Mouse (Mus musculus) embryonic facial prominence, embryonic 11.5 days (tissue): ENCODE results near the gene Rsbn1l. TPM values are rescaled to one million over a fixed set of nuclear protein-coding genes. Genes with fewer than 3 reads are reported as not detected.

ENCODE experiments used
- ATAC-seq: fragments of 200-750 bp; cut with Nextera tagmentation; replicated peaks from 2 replicates; pipeline ENCODE4 v1.8.0; 2017; ENCODE audit warnings: low read depth; ENCODE audit not compliant: insufficient number of reproducible peaks, low FRiP score, low TSS enrichment
- DNase-seq: peaks from one replicate; pipeline ENCODE4 v3.0.0-alpha.2; 2015; ENCODE audit warnings: low spot score
- H3K27ac ChIP-seq: fragments of 300-500 bp; sonication (generic); replicated peaks from 2 replicates; pipeline ENCODE4 v1.5.1; 2014; ENCODE audit warnings: mild to moderate bottlenecking, low read depth, low read length, control low read depth
- H3K27me3 ChIP-seq: fragments of 300-500 bp; sonication (generic); 2 replicates; pipeline ENCODE4 v1.6.1; 2014; ENCODE audit warnings: mild to moderate bottlenecking, low read length, moderate library complexity, mixed read lengths; ENCODE audit not compliant: control insufficient read depth, insufficient read depth
- H3K36me3 ChIP-seq: fragments of 300-500 bp; sonication (generic); replicated peaks from 2 replicates; pipeline ENCODE4 v1.6.1; 2014; ENCODE audit warnings: low read depth, mild to moderate bottlenecking, low read length, moderate library complexity, mixed read lengths; ENCODE audit not compliant: control insufficient read depth, insufficient read depth
- H3K4me1 ChIP-seq: fragments of 300-500 bp; sonication (generic); 2 replicates; pipeline ENCODE4 v1.6.1; 2014; ENCODE audit warnings: low read length, mixed read lengths; ENCODE audit not compliant: control insufficient read depth, insufficient read depth
- H3K4me2 ChIP-seq: fragments of 300-500 bp; sonication (generic); 2 replicates; pipeline ENCODE4 v1.6.1; 2014; ENCODE audit warnings: low read depth, mild to moderate bottlenecking, control low read depth, low read length, moderate library complexity
- H3K4me3 ChIP-seq: fragments of 300-500 bp; sonication (generic); 2 replicates; pipeline ENCODE4 v1.5.1; 2014; ENCODE audit warnings: low read depth, low read length, control low read depth
- H3K9ac ChIP-seq: fragments of 300-500 bp; sonication (generic); replicated peaks from 2 replicates; pipeline ENCODE4 v1.6.1; 2014; ENCODE audit warnings: mild to moderate bottlenecking, control low read depth, low read length
- H3K9me3 ChIP-seq: fragments of 300-500 bp; sonication (generic); replicated peaks from 2 replicates; pipeline ENCODE4 v1.6.1; 2016; ENCODE audit warnings: mild to moderate bottlenecking, low read length, inconsistent platforms, mixed read lengths; ENCODE audit not compliant: control insufficient read depth
- WGBS: fragments of 180-500 bp; shearing (Covaris S2); extraction: QIAGEN DNeasy Blood & Tissue Kit; methylation state at CpG from one replicate; pipeline ENCODE4 v1.1.7; 2014; 5-methylcytosine and 5-hydroxymethylcytosine counted together
- polyA plus RNA-seq: library from polyadenylated mRNA; unstranded; fragments of >200 nt; fragmentation: Nextera tagmentation; extraction: Ambion mirVana; gene quantifications from 2 replicates; pipeline ENCODE4 v1.2.1, GENCODE M21; 2014

The Rsbn1l gene
- polyA plus RNA-seq, 1 experiment from 2014 or later = 5.7 TPM

GRCm38 (mm10) chr5:20974690-20975089, 18.5 kb upstream of the Rsbn1l start:
- H3K9me3 ChIP-seq = no peaks in the 10 kb centered on the region
- 79% methylated on average over 4 of the region's 4 CpGs for WGBS
- ATAC-seq (no peak), DNase-seq (no peak)
- H3K9ac ChIP-seq = no peak overlapping the region
- no peak overlapping the region for H3K4me2 ChIP-seq
- H3K4me1 ChIP-seq = no peaks in the 10 kb centered on the region
- no peaks in the 10 kb centered on the region for H3K36me3 ChIP-seq
- no peaks in the 10 kb centered on the region for H3K27me3 ChIP-seq
- no peak overlapping the region for H3K4me3 ChIP-seq
- H3K27ac ChIP-seq = no peak overlapping the region

GRCm38 (mm10) chr5:20973999-20974398, 17.8 kb upstream of the Rsbn1l start:
- Histone ChIP-seq H3K4me3 (no peak overlapping the region), H3K4me2 (no peak overlapping the region), H3K9me3 (no peaks in the 10 kb centered on the region), H3K27ac (no peak overlapping the region), H3K27me3 (no peaks in the 10 kb centered on the region), H3K36me3 (no peaks in the 10 kb centered on the region), H3K4me1 (no peaks in the 10 kb centered on the region), H3K9ac (no peak overlapping the region)
- peak; percentile 52 for DNase-seq
- ATAC-seq = no peak
- WGBS = 12% methylated on average over 6 of the region's 7 CpGs

- no peak overlapping the region for H3K27ac ChIP-seq
- H3K9me3 ChIP-seq = no peaks in the 10 kb centered on the region
- WGBS = 66% methylated on average over 5 of the region's 5 CpGs
- H3K4me2 ChIP-seq = no peak overlapping the region
- no peak overlapping the region for H3K9ac ChIP-seq
- no peak overlapping the region for H3K4me3 ChIP-seq
- no peaks in the 10 kb centered on the region for H3K36me3 ChIP-seq
- H3K4me1 ChIP-seq = no peaks in the 10 kb centered on the region
- H3K27me3 ChIP-seq = no peaks in the 10 kb centered on the region
- ATAC-seq (no peak), DNase-seq (no peak)
These were observed 16.9 kb upstream of the Rsbn1l start for GRCm38 (mm10) chr5:20973069-20973468.

- DNase-seq = peak; percentile 53
- H3K27me3 ChIP-seq = no peaks in the 10 kb centered on the region
- ATAC-seq = no peak; the same call in 1 of the 2 replicates
- H3K27ac ChIP-seq = no peak overlapping the region
- no peak overlapping the region for H3K4me2 ChIP-seq
- H3K4me1 ChIP-seq = no peaks in the 10 kb centered on the region
- H3K36me3 ChIP-seq = no peaks in the 10 kb centered on the region
- no peaks in the 10 kb centered on the region for H3K9me3 ChIP-seq
- no peak overlapping the region for H3K4me3 ChIP-seq
- 61% methylated on average over 9 of the region's 9 CpGs for WGBS
- no peak overlapping the region for H3K9ac ChIP-seq
These were observed 12.8 kb upstream of the Rsbn1l start for GRCm38 (mm10) chr5:20968963-20969362.

- ATAC-seq (no peak), DNase-seq (no peak)
- Histone ChIP-seq H3K9ac (no peak overlapping the region), H3K27ac (no peak overlapping the region), H3K4me1 (no peaks in the 10 kb centered on the region), H3K27me3 (no peaks in the 10 kb centered on the region), H3K4me3 (no peak overlapping the region), H3K36me3 (no peaks in the 10 kb centered on the region), H3K4me2 (no peak overlapping the region), H3K9me3 (no peaks in the 10 kb centered on the region)
- WGBS = 64% methylated on average over 9 of the region's 9 CpGs
These were observed 12.3 kb upstream of the Rsbn1l start for GRCm38 (mm10) chr5:20968493-20968892.

- no peak overlapping the region for H3K27ac ChIP-seq
- H3K4me1 ChIP-seq = no peaks in the 10 kb centered on the region
- no peak overlapping the region for H3K9ac ChIP-seq
- WGBS = 53% methylated on average over 4 of the region's 4 CpGs
- no peak overlapping the region for H3K4me3 ChIP-seq
- ATAC-seq (0 out of 2 replicates have a peak, but pooled peaks have one; percentile 31), DNase-seq (no peak)
- H3K9me3 ChIP-seq = no peaks in the 10 kb centered on the region
- H3K36me3 ChIP-seq = no peaks in the 10 kb centered on the region
- H3K27me3 ChIP-seq = no peaks in the 10 kb centered on the region
- no peak overlapping the region for H3K4me2 ChIP-seq
These were observed 11.7 kb upstream of the Rsbn1l start for GRCm38 (mm10) chr5:20967942-20968341.

GRCm38 (mm10) chr5:20964446-20964845, 8.2 kb upstream of the Rsbn1l start:
- H3K27me3 ChIP-seq = no peaks in the 10 kb centered on the region

GRCm38 (mm10) chr5:20963295-20963694, 7.1 kb upstream of the Rsbn1l start:
- DNase-seq = no peak
- Histone ChIP-seq H3K27ac (no peak overlapping the region), H3K36me3 (no peaks in the 10 kb centered on the region), H3K4me1 (no peaks in the 10 kb centered on the region), H3K4me2 (no peak overlapping the region), H3K9me3 (no peaks in the 10 kb centered on the region), H3K4me3 (no peak overlapping the region), H3K27me3 (no peaks in the 10 kb centered on the region), H3K9ac (no peak overlapping the region)
- 91% methylated on average over 9 of the region's 9 CpGs for WGBS
- ATAC-seq = no peak

More at GRCm38 (mm10) chr5:20964446-20964845, 8.2 kb upstream of the Rsbn1l start:
- WGBS = 80% methylated on average over 5 of the region's 6 CpGs
- H3K9ac ChIP-seq = no peak overlapping the region
- no peaks in the 10 kb centered on the region for H3K36me3 ChIP-seq
- no peak overlapping the region for H3K4me3 ChIP-seq
- no peaks in the 10 kb centered on the region for H3K4me1 ChIP-seq
- H3K9me3 ChIP-seq = no peaks in the 10 kb centered on the region
- ATAC-seq = no peak
- DNase-seq = no peak
- no peak overlapping the region for H3K27ac ChIP-seq
- no peak overlapping the region for H3K4me2 ChIP-seq
